Mouse (Mus musculus) cerebellum, adult 8-10 months (tissue): ENCODE data around the gene Slamf7.

Experiments
- DNase-seq: peaks from one replicate; pipeline ENCODE4 v3.0.0; 2022

The Slamf7 gene

DNA sequence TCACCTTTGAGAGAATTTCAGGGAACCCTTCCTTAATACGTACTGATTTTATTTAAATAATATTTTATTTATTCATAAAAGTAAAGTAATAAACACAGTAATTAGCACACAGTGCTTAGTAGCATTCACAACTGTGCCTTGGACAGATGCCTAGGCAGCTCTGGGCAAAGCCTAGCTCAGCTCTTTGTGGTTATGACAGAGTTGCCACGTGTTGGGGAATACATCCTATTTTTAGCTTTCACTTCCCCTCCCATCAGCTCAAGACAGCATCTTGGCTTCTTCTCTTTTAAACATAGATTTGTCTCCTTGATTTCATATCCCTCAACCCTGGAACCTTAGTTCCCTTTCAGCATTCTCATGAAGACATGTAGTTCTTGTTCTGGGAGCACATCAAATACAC lies 21.4 kb downstream of the Slamf7 start:
- DNase-seq: no peak

DNA sequence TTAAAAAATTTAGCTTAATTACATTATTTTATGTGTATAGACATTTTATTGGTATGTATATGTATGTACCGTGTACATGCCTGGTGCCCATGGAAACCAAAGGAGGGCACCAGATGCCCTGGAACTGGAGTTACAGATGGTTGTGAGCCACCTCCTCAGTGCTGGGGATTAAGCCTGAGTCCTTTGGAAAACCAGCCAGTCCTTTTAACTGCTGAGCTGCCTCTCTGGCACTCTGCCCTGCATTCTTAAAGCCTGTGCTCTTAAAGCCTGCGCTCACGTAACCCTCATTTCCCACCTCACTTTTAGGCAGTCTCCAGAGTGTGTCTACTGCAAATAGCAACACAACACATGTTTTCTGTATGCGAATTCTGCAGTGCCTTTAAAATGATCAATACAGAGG lies 21.9 kb downstream of the Slamf7 start:
- no peak for DNase-seq

DNA sequence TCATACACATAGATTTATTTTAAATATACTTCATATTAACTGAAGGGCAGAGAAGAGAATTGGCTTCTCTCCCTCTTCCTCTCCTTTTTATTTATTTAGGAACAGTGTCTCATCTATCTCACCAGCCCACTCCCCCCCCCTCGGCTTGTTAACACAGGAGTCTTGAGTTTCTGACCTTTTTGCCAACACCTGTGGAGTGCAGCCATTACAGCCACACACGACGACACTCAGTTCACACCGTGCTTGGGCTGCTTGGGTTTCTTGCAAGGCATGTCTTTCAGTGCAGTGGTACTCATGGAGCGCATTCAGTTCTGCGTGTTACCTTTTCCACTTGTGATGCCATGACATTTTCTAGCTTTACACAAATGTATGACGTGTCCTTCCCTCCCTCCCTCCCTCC lies 22.8 kb downstream of the Slamf7 start:
- no peak for DNase-seq

DNA sequence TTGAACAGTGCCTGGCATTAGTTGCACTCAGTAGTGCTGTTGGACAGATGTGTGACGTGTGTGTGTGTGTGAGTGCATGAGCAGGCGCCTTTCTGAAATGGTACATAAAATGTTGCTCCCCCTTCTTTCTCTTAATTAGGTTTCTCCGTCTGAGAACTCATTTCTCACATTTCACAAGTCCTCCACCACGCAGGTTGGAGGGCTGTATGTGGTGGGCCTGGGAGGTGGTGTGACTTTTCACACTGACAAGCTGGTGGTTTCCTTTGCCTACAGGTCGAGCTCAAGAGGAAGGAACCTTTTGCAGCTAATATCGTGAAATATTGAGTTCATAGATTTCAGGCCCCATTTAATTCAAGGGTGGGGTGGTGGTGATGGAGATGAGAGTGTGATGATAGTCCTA lies 23.7 kb downstream of the Slamf7 start:
- DNase-seq: no peak

DNA sequence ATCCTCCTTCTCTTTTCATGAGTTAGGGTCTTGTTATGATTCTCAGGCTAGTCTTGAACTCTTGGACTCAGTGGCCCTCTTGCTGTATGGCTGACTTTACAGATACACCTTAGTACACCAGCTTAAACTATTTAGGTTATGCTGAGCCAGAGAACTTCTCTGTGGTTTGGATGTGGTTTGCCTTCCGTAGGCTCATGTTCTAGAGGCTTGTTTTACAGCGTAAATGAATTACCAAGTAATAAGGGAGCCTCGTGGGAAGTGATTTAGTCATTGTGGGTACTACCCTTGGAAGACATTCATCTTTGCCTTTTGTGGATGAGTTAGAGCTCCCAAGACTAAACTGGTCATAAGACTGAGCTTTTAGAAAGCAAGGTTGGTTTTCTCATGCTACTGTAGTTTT lies 25.0 kb downstream of the Slamf7 start:
- no peak for DNase-seq

DNA sequence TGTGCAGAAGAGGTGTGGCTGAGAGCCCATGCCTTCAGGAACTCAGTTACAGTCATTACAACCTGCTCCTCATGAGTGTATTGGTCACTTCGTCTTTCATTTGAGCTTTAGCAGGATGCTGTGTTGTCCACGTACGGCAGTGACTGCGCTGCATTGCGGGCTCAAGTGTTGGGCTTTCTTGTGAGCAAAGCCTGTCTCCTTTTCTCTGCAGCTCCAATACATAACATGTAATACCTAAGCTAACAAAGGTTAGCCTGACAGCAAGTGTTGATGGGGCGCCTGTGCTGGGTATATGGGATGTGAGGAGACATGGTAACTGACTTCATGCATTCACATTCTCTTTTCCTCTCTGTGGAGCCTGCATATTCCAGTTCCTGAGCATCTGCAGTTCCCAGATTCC lies 32.7 kb downstream of the Slamf7 start:
- DNase-seq: no peak

DNA sequence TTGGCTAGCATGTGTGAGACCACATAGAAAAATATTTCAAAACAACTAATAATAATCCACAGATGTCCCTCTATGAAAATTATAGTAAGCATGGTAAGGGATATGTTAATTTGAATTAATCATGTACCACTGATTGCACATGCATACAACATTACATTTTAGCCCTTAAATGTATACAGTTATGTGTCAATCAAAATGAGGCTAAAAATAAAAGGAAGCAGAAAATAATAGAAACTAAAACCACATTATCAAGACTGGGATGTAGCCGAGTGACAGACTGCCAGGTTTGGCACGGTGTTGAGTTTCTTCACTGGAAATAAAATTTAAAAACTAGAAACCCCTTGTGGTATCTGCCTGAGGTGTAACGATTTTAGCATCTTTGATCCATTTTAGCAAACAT lies 33.2 kb downstream of the Slamf7 start:
- DNase-seq: no peak

DNA sequence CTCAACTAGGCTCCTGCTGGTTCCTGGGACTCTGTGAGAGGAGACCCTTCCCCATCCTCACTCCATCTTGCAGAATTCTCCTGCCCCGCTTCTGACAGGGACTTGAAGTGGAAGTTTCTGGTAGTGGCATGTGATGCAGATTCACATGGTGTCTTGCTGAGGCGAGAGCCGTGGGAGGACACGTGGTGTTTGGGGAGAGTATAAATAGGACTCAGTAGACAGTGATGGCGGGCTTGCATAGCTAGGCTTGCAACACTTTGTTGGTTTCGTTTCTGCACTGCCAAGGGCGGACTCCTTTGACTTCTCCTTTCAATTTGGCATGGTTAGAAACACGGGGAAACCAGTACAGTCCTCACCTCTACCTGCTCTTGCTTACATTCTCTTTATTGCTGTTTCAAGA lies 33.8 kb downstream of the Slamf7 start:
- no peak for DNase-seq

DNA sequence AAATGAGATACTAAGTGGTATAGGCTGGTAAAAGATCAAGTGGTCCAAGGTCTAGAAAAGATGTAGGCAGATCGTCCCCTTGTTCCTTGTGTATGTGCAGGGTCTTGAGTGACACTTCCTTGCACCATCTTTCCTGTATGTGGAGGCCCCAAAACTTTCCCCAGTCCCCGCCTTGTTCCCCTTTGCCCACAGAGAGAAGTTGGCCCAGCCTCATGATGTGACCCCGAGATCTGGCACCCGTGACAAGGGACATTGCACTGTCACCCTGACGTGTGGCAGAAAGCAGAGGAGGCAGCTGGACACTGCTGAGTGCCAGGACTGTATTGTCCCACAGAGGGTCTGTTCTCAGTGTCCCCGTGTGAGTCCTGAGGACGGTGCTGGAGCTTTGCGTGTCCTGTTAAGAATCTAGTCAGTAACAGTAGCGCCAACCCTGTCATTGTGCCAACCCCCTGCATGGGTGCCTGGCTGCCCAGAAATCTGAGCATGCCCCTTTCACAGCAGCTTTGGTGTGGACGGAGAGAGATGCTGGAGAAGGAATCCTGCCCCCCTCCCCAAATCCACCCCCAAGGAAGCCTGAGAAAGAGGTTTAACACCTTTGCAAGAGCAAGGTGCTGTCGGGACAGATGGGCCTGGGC lies 35.8 kb downstream of the Slamf7 start:
- no peak for DNase-seq

DNA sequence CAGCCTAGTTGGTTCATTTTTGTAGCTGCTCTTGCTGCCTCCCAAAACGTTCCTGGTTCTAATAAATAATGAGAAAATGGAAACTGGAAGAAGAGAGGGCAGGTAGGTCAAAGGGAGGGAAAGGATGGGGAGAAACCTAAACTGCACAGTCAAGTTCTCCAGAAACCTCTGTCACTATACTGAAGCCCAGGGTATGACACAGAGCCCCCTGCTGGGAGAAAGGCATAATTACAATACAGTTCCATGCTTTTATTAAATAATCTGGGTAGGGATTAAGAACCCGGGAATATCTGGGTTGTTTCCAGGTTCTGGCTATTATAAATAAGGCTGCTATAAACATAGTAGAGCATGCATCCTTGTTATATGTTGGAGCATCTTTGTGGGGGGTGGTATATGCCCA lies 38.9 kb downstream of the Slamf7 start:
- no peak for DNase-seq

DNA sequence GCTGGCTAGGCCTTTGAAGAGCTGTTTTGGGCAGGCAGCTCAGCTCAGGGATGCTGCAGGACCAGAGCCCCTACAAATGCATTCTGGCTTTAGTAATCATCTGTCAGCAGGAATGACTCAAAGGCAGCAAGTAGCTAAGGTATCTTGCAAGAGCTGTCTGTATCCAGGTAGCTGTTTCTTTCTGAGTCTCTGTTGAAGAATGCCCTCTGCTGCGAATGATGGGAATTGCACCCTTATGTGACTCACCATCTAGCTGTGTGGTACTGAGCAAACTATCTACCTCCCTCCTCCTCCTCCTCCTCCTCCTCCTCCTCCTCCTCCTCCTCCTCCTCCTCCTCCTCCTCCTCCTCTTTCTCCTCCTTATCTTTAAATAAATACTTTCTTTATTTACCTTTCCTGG lies 42.1 kb downstream of the Slamf7 start:
- no peak for DNase-seq

DNA sequence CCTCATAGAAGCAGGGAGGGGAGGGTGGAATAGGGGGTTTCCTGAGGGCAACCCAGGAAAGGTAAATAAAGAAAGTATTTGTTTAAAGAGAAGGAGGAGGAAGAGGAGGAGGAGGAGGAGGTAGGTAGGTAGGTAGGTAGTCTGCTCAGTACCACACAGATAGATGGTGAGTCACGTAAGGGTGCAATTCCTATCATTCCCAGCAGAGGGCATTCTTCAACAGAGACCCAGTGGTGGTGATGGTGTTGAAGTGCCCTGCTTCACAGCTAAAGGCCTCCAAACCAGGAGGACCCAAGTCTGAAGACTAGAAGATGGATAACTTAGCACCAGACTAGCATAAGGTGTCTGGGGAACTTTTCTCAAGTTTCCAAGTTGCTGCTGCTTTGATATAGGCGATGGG lies 42.8 kb downstream of the Slamf7 start:
- DNase-seq: no peak

DNA sequence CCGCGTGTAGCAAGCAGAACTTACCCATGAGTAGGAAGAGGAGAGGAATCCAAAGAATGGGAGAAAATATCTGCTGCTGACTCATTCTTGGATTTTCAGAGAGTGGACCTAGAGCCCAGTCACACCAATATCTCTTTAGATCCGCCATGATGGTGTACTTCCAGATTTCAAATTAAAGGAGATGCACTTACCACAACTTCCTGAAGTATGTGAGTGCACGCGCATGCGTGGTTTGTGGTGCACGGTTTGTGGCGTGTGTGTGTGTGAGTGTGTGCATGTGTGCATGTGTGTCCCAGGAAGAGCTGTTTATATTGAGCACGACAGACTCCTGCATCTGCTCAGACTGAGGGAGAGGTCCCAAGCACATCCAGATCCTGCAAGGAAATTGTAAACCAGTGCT lies 45.7 kb downstream of the Slamf7 start, which contains the start of gene Ly9:
Gene Ly9 (minus strand): TSS at position 235 of the 400 bp plus-strand sequence.
- DNase-seq: no peak

DNA sequence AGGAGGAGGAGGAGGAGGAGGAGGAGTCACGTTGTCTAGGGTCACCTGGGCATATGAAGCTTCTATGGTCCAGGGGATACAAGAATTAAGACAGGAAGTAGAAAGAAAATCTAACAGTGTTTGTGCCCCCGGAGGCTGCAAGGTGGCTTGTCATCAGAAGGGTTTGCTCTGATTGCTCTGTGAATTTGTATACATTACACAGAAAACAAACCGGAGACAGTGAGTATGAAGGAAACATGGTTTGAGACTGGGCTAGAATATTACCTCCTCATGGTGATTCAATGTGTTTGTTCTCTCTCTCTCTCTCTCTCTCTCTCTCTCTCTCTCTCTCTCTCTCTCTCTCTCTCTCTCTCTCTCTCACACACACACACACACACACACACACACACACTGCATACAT lies 46.2 kb downstream of the Slamf7 start:
- no peak for DNase-seq

DNA sequence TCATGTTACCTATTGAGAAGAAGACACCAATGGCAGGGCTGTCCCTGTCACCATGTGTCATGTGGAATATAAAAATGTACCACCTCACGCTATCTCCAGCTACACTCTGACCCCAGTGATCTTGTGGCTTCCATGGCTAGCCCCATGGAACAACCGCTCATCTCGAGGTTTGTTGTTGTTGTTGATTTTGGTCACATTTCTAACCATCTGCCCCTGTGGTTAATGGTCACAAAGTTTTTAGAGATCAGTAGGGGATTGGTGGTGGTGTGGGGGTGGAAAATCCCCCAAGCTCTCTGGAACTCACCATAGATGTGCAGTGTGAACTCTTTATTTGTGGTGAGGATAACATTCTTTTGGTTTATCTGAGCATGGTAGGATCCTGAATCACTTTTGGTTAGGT lies 48.1 kb downstream of the Slamf7 start:
- no peak for DNase-seq

DNA sequence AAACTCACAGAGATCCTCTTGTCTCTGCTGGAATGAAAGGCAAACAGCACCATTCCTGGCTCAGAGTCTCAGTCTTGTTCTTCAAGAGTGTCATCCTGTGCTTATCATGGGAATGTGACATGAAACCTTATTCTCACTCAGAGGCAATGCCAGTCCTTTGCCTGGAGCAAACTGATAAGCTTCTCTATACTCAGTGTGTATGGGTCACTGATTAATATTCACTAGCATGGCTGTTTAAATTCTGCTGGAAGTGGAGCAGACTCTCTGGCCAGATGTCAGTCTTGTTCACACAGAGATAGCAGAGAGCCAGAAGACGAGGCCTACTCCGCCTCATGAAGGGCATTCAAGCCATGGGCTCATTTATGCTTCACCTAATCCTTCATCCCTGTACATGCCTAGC lies 68.3 kb downstream of the Slamf7 start:
- DNase-seq: no peak
